Mouse (Mus musculus): ENCODE results near the gene Stam. TPM values are rescaled to one million over a fixed set of nuclear protein-coding genes. Genes with fewer than 3 reads are reported as not detected.
"Not testable (repeated sequence)": the region's sequence is repeated elsewhere in the genome, so short reads cannot be mapped to it uniquely, and the experiment has no call there.

The Stam gene
- polyA plus RNA-seq, 1 experiment from 2014 or later, result 141 TPM

DNA sequence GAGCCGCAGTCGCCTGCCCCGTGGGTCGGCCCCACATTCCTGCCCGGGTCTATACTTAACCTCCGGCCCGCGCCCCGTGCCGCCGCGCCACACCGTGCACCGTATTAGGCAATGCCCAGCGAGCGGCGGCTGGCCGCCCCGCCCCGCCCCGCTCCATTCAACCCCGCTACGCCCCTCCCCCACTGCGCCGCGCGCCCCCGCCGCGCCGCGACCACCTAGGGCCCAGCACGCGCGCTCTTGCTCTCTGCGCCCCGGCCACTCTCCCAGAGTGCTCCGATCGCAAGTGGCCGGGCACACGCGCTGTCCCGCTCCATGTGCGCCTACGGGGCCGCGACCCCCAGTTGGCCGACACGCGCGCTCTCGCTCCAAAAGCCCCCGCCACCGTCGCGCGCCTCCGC is 18.7 kb upstream of the Stam start:
- Histone ChIP-seq H3K27ac (ENCODE audit: low read length) (peak overlapping the region; percentile 92), H3K4me1 (replicated peaks; ENCODE audit: control insufficient read depth, insufficient read depth, low read length) (peaks cover 9% of the 10 kb centered on the region), H3K4me2 (ENCODE audit: low read length) (peak overlapping the region; percentile 81), H3K36me3 (ENCODE audit: control insufficient read depth, insufficient read depth) (no peaks in the 10 kb centered on the region), H3K4me3 (replicated peaks; ENCODE audit: low read length) (peak overlapping the region; percentile 82), H3K9me3 (ENCODE audit: control insufficient read depth, low read length) (no peaks in the 10 kb centered on the region), H3K9ac (replicated peaks; ENCODE audit: low read depth, low read length) (peak overlapping the region; percentile 93), H3K27me3 (replicated peaks; ENCODE audit: control insufficient read depth, insufficient read depth, low read length) (no peaks in the 10 kb centered on the region)
- ATAC-seq, result peak; percentile 87
- WGBS, result under 1% methylated on average over 43 of the region's 58 CpGs

DNA sequence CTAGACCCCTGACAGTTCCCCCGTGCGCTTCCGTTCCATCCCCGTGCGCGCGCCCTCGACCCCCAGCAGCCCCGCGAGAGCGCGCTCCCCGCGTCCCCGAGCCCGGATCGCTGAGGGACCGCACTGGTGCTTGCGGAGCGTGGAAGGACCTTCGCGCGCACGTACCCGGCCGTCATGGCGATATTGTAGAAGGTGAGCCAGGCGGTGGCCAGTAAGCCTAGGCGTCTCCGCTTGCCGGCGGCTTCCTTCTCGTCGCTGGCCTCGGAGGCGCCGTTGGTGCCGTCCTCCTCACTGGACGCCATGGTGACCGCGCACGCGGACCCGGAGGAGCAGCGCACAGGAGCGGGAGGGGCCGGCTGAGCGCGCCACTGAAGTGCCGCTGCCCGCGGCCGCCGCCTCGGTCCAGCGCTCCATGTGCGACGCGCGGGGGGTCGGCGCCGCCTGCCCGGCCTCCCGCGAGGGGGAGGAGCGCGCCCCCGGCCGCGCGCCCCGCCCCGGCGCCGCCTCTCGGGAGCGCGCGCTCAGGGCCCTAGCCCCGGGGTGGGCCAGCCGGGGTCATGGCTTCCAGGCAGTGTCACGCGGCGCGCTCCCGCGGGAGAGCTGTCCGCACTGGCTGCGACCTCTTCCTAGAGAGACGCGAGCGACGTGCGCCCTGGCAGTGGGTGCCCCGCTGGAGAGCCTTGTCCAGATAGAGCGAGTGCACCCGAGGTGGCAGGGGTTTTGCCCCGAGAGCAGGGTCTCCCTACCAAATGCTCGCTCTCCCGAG is 18.1 kb upstream of the Stam start, which contains the start of gene Hacd1:
Gene Hacd1, minus strand, starts transcription at position 570 of the 766 bp plus-strand sequence.
- Histone ChIP-seq H3K4me3 (replicated peaks; ENCODE audit: low read length) (peak within 1 kb of the TSS; percentile 82), H3K36me3 (ENCODE audit: control insufficient read depth, insufficient read depth) (no peaks in the 10 kb centered on the region), H3K9me3 (ENCODE audit: control insufficient read depth, low read length) (no peaks in the 10 kb centered on the region), H3K4me1 (replicated peaks; ENCODE audit: control insufficient read depth, insufficient read depth, low read length) (peaks cover 9% of the 10 kb centered on the region), H3K27ac (ENCODE audit: low read length) (peak within 1 kb of the TSS; percentile 92), H3K27me3 (replicated peaks; ENCODE audit: control insufficient read depth, insufficient read depth, low read length) (no peaks in the 10 kb centered on the region), H3K4me2 (ENCODE audit: low read length) (peak within 1 kb of the TSS; percentile 81), H3K9ac (replicated peaks; ENCODE audit: low read depth, low read length) (peak within 1 kb of the TSS; percentile 93)
- ATAC-seq, result peak; percentile 91
- WGBS, result under 1% methylated on average over 60 of the region's 101 CpGs

DNA sequence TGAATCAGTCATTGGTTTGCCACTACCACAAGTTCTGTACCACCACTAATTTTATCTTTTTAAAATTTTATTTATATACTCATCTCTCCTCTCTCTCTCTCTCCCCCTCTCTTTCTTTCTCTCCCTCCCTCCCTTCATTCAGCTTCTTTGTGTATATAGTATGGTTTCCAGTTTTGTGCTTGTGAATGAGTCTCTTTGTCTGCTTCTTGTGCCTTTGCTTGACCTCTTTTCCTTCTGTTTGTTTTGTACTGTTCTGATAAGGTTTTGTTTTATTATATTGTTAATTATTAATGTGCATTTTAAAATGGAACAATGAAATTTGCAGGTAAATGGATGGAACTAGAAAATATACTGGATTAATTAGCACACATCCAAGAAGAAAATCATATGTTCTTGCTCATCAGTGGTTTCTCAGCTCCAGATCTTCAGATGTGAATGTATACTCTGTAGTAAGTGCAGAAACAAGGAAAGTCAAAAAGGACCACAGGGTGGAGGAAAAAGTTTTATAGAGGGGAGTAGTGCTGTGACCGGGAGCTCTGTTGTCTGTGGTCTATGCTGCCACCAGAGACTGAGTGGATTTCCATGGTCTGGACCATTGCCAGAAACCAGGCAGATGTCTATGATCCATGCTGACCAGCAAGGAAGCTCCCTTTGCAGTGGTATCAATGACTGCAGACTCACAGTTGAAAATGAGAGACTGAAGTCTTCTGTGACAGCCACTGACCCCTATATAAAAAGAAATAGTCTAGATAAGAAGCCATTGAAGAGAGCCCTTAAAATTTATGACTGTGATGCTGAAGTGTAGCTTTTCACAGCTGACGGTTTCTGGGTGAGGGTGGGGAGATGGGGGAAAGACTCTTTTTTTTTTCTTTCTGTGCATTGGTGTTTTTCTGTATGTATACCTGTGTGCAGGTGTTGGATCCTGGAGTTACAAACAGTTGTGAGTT is 7.9 kb upstream of the Stam start:
- Histone ChIP-seq H3K4me1 (replicated peaks; ENCODE audit: control insufficient read depth, insufficient read depth, low read length) (no peaks in the 10 kb centered on the region), H3K4me3 (replicated peaks; ENCODE audit: low read length) (no peak overlapping the region), H3K9ac (replicated peaks; ENCODE audit: low read depth, low read length) (no peak overlapping the region), H3K9me3 (ENCODE audit: control insufficient read depth, low read length) (no peaks in the 10 kb centered on the region), H3K36me3 (ENCODE audit: control insufficient read depth, insufficient read depth) (no peaks in the 10 kb centered on the region), H3K27ac (ENCODE audit: low read length) (no peak overlapping the region), H3K27me3 (replicated peaks; ENCODE audit: control insufficient read depth, insufficient read depth, low read length) (no peaks in the 10 kb centered on the region), H3K4me2 (ENCODE audit: low read length) (no peak overlapping the region)
- 75% methylated on average over 2 of the region's 2 CpGs for WGBS
- no peak for ATAC-seq

DNA sequence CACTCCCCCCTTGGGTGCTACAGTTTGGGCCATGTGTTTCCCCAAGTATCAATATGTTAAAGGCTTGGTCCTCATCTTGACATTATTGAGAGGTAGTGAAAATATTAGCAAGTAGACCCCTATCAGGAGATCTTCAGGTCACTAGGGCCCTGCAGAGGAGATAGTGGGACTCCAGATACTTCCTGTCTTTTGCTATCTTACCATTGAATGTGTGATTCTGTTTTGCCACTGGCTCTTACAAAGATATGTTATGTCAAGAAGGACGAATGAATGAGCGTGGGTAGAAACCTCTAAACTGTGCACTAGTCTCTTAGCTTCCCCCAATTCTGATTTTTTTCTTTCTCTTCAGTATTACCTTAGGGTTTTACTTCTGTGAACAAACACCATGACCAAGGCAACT is 4.9 kb upstream of the Stam start:
- H3K4me1 ChIP-seq (replicated peaks; ENCODE audit: control insufficient read depth, insufficient read depth, low read length), result 0 out of 2 replicates have a peak, but pooled peaks cover 3% of the 10 kb centered on the region
- ATAC-seq, result no peak
- 93% methylated on average over 2 of the region's 2 CpGs for WGBS

DNA sequence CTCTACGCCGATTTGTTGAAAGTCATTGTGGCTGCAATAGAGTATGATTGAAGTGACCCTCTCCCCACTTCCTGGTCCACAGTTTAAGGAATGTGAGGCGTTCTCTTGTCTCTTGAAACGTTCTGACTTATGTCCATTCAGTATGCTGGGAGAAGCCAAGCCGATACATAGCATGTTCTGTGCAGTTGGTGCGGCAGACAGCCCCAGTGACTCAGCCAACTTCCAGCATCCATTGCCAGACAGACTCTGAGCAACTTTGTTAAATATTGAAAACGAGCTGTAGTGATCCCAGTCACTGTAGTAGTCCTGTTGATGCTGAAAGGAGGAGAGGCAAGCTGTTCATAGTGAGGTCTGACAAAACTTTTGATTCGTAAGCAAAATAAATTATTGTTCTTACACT is 3.4 kb upstream of the Stam start:
- ATAC-seq, result no peak
- Histone ChIP-seq H3K4me3 (replicated peaks; ENCODE audit: low read length) (no peak overlapping the region), H3K4me1 (replicated peaks; ENCODE audit: control insufficient read depth, insufficient read depth, low read length) (peaks cover 12% of the 10 kb centered on the region), H3K27me3 (replicated peaks; ENCODE audit: control insufficient read depth, insufficient read depth, low read length) (no peaks in the 10 kb centered on the region), H3K9me3 (ENCODE audit: control insufficient read depth, low read length) (no peaks in the 10 kb centered on the region), H3K4me2 (ENCODE audit: low read length) (no peak overlapping the region), H3K36me3 (ENCODE audit: control insufficient read depth, insufficient read depth) (no peaks in the 10 kb centered on the region), H3K27ac (ENCODE audit: low read length) (no peak overlapping the region), H3K9ac (replicated peaks; ENCODE audit: low read depth, low read length) (no peak overlapping the region)
- 75% methylated on average over 8 of the region's 8 CpGs for WGBS

More for the DNA sequence above, 4.9 kb upstream of the Stam start:
- H3K4me3 ChIP-seq (replicated peaks; ENCODE audit: low read length), result no peak overlapping the region
- H3K9ac ChIP-seq (replicated peaks; ENCODE audit: low read depth, low read length), result no peak overlapping the region
- H3K36me3 ChIP-seq (ENCODE audit: control insufficient read depth, insufficient read depth), result no peaks in the 10 kb centered on the region
- no peaks in the 10 kb centered on the region for H3K9me3 ChIP-seq (ENCODE audit: control insufficient read depth, low read length)
- no peak overlapping the region for H3K4me2 ChIP-seq (ENCODE audit: low read length)
- H3K27me3 ChIP-seq (replicated peaks; ENCODE audit: control insufficient read depth, insufficient read depth, low read length), result no peaks in the 10 kb centered on the region
- no peak overlapping the region for H3K27ac ChIP-seq (ENCODE audit: low read length)

DNA sequence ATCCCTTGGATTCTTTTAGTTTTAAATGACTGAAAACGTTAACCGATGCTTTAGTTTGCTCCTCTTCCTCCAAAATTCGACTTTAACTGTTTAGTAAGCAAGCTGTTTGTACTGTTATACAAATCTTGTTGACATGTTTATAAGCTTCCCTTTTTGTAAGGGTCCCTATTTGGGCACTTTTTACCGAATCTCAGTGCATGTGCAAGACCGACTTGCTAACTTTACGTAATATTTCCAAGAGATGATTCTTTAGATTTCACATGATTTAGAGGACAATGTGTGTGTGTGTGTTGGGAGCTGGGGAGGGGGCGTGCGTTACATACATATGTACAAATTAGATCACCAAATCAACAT is 913 bp upstream of the Stam start:
- Histone ChIP-seq H3K4me3 (replicated peaks; ENCODE audit: low read length) (peak overlapping the region; percentile 97), H3K4me1 (replicated peaks; ENCODE audit: control insufficient read depth, insufficient read depth, low read length) (peaks cover 21% of the 10 kb centered on the region), H3K9me3 (ENCODE audit: control insufficient read depth, low read length) (no peaks in the 10 kb centered on the region), H3K4me2 (ENCODE audit: low read length) (peak overlapping the region; percentile 81), H3K27ac (ENCODE audit: low read length) (peak overlapping the region; percentile 98), H3K9ac (replicated peaks; ENCODE audit: low read depth, low read length) (peak overlapping the region; percentile 99), H3K36me3 (ENCODE audit: control insufficient read depth, insufficient read depth) (no peaks in the 10 kb centered on the region), H3K27me3 (replicated peaks; ENCODE audit: control insufficient read depth, insufficient read depth, low read length) (no peaks in the 10 kb centered on the region)
- no peak for ATAC-seq
- 13% methylated on average over 8 of the region's 8 CpGs for WGBS

DNA sequence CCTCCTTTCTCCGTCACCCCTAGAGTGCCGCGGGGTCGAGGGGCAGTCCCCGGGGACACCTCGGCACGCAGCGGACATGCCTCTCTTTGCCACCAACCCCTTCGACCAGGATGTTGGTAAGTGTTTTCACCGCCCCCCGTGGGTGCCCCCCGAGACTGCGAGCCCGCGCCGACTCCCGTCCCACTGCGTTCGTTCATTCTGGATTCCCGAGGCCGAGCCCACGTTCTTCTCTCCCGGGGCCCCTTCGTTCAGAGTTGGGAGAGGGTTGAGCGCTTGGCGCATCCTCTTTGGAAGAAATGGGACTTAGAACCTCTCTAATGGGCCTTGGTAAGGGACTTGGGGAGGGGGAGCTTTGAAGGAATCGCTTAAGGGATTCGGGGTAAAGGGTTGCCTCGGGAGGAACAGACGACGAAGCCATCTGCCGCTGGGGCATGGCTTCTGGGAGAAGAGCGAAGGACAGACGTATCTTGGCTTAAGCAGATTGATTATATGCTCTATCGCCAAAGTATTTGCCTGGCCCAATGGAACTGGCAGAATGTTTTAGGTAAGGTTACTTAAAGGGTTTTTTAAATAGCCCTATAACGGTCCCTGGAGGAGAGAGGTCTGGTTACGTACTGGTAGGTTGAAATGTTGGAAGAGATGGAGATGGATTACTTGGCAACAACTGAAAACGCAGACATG is 463 bp downstream of the Stam start:
- Histone ChIP-seq H3K4me2 (ENCODE audit: low read length) (peak overlapping the region; percentile 81), H3K9ac (replicated peaks; ENCODE audit: low read depth, low read length) (peak overlapping the region; percentile 99), H3K9me3 (ENCODE audit: control insufficient read depth, low read length) (no peaks in the 10 kb centered on the region), H3K27ac (ENCODE audit: low read length) (peak overlapping the region; percentile 98), H3K36me3 (ENCODE audit: control insufficient read depth, insufficient read depth) (no peaks in the 10 kb centered on the region), H3K4me1 (replicated peaks; ENCODE audit: control insufficient read depth, insufficient read depth, low read length) (peaks cover 21% of the 10 kb centered on the region), H3K27me3 (replicated peaks; ENCODE audit: control insufficient read depth, insufficient read depth, low read length) (no peaks in the 10 kb centered on the region), H3K4me3 (replicated peaks; ENCODE audit: low read length) (peak overlapping the region; percentile 97)
- WGBS, result under 1% methylated on average over 38 of the region's 38 CpGs
- no peak; the same call in 1 of the 2 replicates for ATAC-seq

DNA sequence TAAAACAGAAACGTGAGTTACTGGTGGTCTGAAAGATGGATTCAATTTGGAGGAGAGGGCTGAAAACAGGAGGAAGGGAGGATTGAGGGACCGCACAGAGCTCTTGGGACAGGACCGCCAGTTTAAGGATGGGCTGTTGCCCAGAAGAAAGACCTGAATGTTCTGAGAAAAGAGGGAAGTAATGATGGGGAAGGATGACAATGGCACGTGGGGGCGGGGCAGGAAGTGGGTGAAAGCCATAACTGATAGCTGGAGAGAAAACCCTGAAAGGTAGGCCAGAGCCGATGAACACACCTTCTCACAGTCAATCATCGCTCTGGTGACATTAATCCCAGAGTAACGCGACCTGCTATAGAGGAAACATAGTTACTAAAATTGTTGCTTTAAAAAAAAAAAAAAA is 4.6 kb downstream of the Stam start:
- not testable (repeated sequence) for H3K4me2 ChIP-seq (ENCODE audit: low read length); ATAC-seq; H3K27me3 ChIP-seq (replicated peaks; ENCODE audit: control insufficient read depth, insufficient read depth, low read length); H3K27ac ChIP-seq (ENCODE audit: low read length); H3K36me3 ChIP-seq (ENCODE audit: control insufficient read depth, insufficient read depth); H3K4me3 ChIP-seq (replicated peaks; ENCODE audit: low read length); H3K9me3 ChIP-seq (ENCODE audit: control insufficient read depth, low read length); H3K9ac ChIP-seq (replicated peaks; ENCODE audit: low read depth, low read length)
- 90% methylated on average over 8 of the region's 9 CpGs for WGBS
- H3K4me1 ChIP-seq (replicated peaks; ENCODE audit: control insufficient read depth, insufficient read depth, low read length), result peaks cover 17% of the 10 kb centered on the region

DNA sequence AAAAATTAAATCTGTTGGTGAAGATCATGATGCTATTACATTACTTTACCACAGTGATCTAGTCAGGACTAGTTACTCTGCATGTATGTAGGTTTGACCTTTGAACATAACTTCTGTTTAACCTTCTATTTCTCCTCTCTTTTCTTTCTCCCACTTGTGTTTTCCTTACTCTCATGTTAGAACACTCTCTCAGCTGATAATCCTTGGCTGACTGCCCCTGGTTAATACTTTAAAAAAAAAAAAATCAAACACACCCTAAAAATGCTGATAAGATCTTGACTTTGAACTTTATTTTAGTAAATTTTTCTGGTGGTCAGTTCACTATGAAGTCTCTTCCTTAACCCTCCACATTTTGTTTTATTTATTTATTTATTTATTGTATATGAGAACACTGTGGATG is 26.6 kb downstream of the Stam start:
- ATAC-seq, result no peak
- Histone ChIP-seq H3K36me3 (ENCODE audit: control insufficient read depth, insufficient read depth) (no peaks in the 10 kb centered on the region), H3K4me3 (replicated peaks; ENCODE audit: low read length) (no peak overlapping the region), H3K4me1 (replicated peaks; ENCODE audit: control insufficient read depth, insufficient read depth, low read length) (no peaks in the 10 kb centered on the region), H3K4me2 (ENCODE audit: low read length) (no peak overlapping the region), H3K27ac (ENCODE audit: low read length) (no peak overlapping the region), H3K27me3 (replicated peaks; ENCODE audit: control insufficient read depth, insufficient read depth, low read length) (no peaks in the 10 kb centered on the region), H3K9me3 (ENCODE audit: control insufficient read depth, low read length) (no peaks in the 10 kb centered on the region), H3K9ac (replicated peaks; ENCODE audit: low read depth, low read length) (no peak overlapping the region)
